Mouse (Mus musculus): Measurements from ENCODE around the gene Spata25.
A peak's percentile ranks its signal among the peaks of the same experiment; 100 is the strongest.
"Not testable (repeated sequence)": the region's sequence is repeated elsewhere in the genome, so short reads cannot be mapped to it uniquely, and the experiment has no call there.

Gene Spata25

DNA sequence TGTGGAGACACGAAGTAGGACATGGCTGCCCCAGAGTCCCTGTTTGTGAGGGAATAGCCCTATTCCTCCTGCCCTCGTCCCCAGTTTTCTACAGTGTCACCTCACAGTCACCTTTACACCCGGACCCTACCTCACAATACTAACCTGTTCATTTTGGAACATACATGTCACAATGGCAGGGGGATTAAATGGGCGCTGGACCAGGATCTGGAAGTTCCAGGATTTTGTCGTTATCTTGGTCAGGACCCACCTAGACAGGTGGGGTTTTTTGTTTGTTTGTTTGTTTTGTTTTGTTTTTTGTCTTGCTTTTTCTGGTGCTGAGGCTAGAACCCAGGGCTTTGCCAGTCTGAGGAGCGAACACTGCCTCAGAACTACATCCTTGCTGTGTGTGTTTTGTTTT lies at the start of gene Spata25:
Gene Spata25, minus strand, starts transcription at position 101 of the 400 bp plus-strand sequence.
- DNase-seq = no peak

DNA sequence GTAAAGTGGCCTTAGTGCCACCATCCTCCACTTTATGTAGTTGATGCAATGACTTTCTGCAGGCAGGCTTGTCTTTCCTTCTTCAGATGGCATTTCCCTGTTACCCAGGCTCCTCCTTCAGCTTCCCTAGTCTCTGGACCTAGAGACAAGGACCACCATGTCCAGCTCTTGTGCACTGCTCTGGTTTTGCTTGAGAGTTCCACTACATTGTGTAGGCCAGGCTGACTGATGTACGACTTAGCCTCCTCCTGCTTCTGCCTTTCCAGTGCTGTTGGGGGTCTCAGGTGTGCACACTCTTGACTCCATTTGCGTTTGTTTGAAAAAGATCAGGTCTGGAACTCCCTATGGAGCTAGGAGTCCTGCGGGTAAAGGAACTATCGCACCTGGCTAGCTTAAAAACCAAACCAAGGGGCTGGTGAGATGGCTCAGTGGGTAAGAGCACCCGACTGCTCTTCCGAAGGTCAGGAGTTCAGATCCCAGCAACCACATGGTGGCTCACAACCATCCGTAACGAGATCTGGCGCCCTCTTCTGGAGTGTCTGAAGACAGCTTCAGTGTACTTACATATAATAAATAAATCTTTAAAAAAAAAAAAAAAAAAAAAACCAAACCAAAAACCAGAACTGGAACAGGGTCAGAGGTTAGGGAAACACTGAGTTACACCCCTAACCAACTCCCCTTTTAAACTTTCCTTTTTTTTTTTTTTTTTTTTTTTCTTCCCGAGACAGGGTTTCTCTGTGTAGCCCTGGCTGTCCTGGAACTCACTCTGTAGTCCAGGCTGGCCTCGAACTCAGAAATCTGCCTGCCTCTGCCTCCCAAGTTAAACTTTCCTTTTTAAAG lies 49.3 kb upstream of the Spata25 start:
- not testable (repeated sequence) for DNase-seq

DNA sequence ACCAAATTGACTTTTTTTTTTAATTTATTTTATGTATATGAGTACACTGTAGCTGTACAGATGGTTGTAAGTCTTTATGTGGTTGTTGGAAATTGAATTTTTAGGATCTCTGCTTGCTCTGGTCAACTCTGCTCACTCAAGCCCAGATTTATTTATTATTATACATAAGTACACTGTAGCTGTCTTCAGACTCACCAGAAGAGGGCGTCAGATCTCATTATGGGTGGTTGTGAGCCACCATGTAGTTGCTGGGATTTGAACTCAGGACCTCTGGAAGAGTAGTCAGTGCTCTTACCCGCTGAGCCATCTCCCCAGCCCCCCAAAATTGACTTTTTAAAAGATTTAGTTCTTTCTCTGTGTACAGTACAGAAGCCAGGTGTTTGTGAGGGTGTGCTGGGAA lies 47.3 kb upstream of the Spata25 start:
- DNase-seq = not testable (repeated sequence)

DNA sequence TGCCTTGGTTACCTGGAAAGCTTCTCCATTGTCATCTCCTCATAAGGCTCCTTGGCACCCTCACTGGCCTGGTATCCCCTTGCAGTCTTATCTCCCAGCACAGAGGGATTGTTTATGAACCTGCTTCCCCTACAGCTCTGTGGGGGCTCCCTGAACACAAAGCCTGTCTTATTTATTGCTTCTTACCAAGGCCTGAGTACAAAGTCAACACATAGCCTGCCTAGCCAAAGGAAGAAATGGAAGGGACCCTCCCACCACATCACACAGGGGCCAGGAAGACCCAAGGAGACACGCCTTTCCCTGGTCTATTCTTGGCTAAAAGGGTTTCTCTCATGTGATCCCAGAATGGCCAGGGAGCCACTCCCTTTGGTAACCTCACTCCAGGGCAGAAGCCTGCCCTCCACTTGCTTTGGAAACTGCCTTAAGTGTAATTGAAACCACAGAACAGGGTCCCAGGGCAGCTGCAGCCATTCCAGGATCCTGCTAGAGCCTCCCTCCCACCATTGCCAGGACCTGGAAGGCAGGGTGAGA lies 46.0 kb upstream of the Spata25 start:
- DNase-seq = peak; percentile 40

DNA sequence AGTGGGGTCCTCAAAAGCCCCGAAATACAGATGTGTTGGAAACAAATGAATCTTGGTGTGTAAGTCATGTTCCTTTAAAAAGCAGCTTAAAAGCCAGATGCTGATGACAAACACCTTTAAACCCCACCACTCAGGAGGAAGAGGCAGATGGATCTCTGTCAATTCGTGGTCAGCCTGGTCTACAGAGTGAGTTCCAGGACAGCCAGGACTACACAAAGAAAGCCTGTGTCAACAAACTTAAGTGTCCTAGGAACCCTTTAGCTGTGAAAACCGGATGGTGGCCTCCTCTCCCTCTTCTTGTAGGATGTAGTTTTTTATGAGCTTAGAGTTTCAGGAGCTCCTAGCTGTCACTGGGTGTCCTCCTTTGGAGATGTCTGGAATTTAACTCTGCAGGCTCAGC lies 45.3 kb upstream of the Spata25 start:
- no peak for DNase-seq

DNA sequence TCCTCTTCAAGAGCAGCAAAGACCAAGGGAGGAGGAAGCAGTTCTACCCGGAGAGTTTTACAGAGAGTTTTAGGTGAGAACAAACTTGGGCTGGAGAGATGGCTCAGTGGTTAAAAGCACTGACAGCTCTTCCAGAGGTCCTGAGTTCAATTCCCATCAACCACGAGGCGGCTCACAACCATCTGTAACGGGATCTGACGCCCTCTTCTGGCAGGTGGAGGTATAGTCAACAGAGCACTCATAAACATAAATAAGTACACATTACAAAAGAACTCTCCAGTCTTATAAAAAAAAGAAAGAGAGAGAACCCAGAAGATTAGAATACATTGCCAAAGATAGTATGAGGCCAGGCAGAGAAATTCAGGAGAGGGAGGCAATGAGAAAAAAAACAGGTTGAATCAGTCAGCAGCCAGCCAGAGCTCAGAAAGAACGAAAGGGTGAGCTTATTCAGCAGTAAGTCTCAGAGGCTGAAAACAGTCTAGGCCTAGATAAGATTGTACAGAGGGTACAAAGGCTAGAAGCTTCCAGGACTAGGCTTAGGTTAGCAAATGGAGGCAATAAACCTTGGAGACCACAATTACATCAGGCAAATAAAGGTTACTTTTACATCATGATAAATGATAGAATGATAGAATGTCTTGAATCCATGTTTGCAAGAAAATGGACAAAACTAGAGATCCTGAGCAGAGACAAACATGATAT lies 43.4 kb upstream of the Spata25 start:
- no peak for DNase-seq

DNA sequence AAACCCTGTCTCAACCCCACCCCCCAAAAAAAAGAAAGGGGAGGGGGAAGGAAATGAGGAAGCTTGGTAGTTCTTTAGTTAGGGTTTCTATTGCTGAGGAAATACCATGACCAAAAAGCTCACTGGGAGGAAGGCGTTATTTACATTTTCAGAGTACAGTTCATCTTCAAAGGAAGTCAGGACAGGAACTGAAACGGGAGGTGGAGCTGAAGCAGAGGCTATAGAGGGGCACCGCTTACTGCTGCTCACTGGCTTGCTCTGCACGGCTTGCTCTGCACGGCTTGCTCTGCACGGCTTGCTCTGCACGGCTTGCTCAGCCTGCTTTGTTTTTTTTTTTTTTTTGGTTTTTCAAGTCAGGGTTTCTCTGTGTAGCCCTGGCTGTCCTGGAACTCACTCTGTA lies 40.2 kb upstream of the Spata25 start:
- no peak for DNase-seq

DNA sequence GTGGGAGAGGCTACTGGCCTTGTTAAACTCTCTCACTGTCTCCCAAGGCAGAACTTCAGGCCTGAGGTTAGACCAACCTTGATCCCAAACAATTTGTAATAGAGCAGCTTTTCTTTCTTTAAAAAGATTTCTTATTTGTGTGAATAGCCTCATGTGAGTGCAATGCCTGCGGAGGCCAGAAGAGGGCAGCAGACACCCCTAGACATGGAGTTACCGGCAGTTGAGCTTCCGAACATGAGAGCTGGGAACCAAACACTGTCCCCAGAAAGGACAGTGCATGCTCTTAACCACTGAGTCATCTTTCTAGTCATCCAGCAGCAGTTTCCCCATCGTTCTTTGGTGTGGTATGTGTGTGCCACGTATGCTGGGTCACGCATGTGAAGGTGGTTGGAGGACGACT lies 39.2 kb upstream of the Spata25 start:
- peak; percentile 37 for DNase-seq

DNA sequence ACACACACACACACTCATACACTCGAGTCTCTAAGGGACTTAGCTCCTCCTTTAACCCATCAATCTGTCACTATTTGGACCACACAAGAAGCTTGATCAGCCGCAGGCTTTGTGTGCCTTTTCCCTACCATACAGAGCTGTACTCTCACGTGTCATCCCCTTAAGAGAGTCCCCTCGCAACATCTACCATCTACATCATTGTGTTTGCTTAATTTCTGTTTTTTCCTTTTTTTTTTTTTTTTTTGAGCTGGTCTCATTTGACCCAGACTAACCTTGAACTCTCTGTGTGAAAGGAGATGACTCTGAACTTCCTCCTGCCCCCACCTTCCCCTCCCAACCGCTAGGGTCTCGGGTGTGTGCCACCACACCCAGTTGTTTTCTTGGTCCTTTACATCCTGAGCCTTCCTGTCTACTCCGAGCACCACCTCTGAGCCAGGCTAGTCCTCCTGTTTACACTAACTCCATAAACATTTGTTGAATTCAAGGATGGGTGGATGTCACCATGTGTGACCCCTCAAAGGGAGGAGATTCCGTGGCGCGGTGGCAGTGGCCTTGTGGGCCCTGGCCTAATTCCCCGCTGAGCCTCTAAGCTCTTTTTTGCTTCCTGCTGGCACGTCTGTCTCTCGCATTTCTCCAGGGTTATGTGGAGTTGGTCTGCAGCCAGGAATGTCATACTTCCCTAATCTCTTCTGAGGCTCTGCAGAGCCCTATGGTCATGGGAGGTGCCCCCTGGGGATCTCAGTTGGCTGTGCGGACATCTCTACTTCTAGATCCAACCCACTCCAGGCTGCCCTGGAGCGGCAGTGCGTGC lies 38.6 kb upstream of the Spata25 start:
- peak; percentile 38 for DNase-seq

DNA sequence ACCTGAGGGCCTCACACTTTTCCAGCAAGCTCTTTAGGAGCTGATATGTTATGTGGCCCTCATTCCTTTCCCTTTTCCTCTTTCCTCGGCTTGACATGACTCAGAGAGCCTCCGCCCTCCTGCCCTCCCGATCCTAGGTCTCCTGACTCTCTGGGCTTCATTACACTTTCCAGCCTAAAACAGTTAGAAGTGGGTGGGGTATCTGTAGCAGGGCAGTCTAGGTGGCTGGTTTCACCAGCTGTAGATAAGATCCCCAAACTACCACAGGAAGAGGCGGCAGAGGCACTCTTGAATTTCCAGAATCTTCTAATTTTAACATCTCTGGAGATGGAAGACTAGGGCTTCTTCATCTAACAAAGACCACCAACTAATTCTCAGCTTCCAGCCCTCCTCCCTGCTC lies 36.3 kb upstream of the Spata25 start:
- DNase-seq = no peak

DNA sequence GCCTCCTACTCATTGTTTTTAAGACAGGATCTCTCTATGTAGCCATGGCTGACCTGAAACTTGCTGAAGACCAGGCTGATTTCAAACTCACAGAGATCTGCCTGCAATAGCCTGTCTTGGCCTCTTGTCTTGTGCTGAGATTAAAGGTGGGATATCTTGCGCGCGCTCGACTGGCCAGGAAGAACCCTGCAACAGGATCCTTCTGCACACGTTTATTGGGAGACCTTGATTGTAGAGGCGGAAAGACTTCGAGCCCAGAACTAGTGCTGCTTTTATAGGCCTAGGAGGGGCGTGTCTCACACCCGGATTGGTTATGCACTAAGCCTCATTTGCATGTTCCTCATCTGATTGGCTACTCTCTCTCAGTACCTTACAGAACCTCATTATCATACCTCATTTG lies 35.1 kb upstream of the Spata25 start:
- DNase-seq = not testable (repeated sequence)

DNA sequence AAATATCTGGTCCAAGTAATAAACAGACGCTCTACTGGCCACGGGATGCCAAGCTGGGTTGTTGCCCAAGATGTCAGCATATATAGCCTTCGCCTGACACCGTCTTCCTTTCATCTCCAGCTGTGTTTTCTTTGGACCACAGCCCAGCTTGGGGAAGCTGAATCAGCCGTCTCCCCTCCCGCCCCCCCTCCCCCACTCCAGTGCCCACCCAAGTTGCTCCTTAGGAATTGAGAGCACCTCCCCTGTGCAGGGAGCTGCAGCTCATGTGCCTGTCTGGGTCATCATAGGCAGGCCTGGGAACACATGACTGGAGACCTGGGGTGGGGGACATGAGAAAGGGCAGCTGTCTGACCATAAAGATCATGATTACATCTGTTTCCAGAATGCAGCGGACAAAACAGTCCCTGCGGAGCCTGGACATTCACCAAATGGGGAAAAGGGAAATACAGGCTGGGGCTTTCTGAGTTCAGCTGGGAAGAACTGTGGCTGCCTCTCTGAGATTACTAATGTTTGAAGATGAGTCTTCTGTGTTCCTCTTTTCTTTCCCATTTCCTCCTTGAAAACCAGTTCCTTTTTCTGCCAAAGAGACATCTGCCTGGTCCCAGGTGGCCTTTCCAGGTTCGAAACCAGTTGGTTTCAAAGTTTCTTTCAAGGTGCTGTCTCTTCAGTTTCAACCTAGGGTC lies 34.0 kb upstream of the Spata25 start:
- DNase-seq = no peak

DNA sequence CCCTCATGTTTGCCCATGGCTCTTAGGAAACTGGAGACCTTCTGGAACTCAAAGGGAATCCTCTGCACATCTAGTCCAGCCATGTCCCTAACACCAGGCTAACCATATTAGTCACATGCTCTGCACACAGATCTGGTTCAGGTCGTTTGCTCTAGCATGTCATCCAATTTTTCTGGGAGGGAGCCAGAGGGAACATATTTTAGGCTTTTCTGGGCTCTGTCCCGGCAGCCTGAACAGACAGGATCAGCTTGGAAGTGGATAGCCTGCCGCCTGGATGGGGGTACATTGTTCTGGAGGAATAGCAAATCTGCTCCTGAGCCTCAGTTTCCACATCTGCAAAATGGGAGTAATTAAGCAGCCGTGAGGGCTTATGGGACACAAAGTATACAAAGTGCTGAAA lies 32.8 kb upstream of the Spata25 start:
- no peak for DNase-seq

DNA sequence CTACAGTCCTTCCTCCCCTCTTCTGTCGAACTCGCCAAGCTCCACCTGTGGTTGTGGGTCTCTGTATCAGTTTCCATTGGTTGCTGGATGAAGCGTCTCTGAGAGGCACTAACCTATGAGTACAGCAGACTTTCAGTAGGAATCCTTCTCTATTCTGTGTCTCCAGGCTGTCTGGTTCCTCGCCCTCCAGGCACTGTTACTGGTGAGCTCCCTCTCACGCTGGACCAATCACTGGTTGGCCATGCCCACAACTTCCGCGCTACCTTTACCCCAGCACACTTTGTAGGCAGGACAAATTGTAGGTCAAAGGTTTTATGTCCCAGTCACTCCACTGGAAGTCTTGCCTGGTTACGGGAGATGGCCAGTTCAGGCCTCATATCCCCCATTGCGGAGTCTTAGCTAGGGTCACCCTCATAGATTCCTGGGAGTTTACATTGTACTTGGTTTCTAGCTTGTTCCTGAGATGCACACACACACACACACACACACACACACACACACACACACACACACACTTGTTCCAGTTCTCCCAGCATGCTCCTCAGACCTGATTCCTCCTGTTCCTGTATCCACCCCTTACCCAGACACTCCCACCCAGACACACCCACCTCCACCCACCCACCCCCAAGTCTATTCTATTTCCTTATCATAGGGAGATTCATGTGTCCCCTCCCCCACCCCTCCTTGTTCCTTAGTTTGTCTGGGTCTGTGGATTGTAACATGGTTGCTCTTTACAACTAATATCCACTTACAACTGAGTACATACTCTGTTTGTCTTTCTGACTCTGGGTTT lies 31.5 kb upstream of the Spata25 start:
- DNase-seq = peak; percentile 45

DNA sequence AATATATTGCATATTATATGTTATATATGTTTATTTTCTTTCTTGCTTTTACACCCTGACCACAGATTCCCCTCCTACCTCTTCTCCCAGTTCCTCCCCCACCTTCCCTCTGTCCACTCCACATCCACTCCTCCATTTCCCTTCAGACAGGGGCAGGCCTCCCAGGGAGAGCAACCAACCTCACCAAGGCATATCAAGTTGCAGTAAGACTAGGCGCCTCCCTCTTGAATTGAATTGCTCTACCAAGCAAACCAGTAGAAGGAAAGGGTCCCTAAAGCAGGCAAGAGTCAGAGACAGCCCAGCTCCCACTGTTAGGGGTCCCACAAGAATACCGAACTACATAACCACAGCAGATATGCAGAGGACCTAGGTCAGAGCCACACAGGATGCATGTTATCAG lies 30.8 kb upstream of the Spata25 start:
- DNase-seq = no peak

DNA sequence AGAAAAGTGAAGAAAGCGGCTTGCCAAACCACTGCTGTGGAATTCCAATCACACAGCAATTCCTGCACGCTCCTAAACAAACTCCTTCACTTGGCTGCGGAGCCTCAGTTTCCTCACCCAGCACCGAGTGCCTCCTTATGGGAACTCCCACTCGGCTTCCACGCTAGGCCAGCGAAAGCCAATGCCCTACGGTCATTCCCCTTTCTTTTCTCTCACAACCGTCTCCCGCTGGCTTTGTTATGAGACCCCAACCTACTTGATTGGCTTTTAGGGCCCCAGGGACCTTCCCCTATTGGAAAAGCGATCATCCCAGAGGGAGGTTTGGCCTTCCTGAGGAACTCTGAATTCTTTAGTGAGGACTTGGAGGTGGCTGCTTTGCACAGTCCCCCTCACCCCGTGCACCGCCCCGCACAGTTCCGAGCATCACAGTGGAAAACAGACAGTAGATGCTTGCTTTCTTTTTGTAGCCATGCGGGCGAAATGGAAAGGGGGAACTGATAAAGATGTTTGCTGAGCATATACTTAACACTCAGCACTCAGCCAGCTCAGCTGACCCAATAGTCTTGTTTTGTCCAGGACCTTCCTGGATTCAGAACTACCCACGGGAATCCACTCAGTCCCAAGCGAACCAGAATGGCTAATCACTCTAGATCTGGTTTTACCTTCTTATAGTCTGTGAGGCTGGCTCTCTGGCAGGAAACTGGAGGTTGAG lies 29.7 kb upstream of the Spata25 start:
- no peak for DNase-seq

DNA sequence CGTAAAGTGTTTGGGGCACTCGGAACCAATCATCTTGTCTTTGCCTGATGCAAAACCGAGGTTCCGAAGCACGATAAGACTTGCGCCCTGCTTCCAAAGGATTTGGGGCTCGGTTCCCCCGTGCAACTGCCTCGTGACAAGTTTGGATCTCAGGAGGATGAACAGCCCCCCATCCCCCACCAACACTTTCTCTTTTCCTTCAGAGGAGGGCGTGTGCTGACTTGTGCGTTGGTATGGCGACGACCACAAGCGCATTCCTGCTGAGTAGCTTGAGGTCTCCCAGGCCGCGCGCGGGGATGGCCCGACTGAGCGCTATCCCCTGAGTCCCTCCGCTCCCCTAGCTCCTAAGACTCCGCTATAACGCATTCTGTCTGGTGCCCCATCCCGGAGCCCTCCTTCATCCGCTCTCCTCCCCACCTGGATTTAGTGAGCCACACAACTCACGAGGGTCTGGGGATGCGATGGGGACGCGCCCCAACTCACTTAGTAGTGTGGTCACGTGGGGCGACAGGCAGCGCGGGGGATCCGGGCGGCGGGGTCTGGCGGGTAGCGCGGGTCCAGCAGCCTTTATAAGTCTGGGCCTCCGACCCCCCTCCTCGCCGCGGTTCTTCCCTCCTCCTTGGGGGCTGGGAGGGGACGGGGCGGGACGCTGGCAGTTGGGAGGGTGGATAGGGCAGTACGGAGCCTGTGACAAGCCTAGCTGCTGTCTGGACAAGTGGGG lies 28.9 kb upstream of the Spata25 start, which contains the start of gene Pltp:
Gene Pltp, minus strand, starts transcription at position 611 of the 721 bp plus-strand sequence.
- peak; percentile 38 for DNase-seq

DNA sequence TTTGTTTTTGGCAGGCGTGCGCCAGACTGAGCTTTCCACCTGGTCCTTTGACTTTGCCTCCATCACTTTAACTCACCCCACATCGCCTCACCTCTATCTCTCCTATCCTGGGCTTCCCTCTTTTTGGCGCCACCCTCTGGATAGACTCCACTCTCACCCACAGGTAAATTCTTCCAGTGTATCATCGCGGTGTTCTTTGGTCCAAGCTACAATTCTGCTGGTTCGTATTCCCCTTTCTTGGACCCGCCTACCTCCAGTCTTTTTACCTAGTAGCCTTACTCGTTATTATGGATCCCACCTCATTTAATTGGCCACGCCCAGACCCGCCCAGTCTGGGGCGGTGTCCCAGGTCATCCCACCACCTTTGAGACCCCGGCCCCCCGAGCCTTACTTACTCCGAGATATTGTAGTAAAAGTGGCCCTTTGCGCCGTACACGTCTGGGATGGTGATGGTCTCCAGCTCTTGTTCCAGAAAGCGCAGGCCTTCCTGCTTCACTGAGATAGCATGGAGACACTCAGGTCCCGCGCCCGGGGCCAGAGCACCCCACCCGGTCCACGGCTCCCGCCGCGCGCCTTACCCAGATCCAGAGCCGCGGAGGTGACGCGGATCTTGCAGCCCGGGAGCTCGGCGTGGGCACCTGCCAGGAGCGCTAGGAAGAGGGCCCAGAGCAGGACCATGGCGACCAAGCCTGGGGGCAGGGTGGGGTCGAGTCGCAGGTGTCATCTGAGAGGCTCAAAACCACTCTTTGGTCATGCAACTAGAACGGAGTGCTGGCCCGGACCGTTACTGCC lies 28.2 kb upstream of the Spata25 start:
- no peak for DNase-seq

DNA sequence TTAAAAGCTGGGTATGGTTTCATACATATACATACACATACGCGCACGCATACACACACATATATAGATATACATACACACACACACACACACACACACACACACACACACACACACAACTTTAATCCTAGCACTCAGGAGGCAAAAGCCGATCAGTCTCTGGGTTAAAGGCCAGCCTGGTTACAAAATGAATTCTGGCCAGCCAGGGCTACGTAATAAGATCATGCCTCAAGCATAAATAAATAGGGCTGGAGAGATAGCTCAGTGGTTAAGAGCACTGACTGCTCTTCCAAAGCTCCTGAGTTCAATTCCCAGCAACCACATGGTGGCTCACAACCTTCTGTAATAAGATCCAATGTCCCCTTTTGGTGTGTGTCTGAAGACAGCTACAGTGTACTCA lies 27.2 kb upstream of the Spata25 start:
- DNase-seq = not testable (repeated sequence)

Measured in kidney, adult 18-20 months (tissue).